Mouse (Mus musculus) CD4-positive naive resting alpha-beta T cell, adult 57 days (primary cell): ENCODE measurements around the gene Zbtb41. TPM values are rescaled to one million over a fixed set of nuclear protein-coding genes. Genes with fewer than 3 reads are reported as not detected.

ENCODE experiments used
- total RNA-seq: library from RNA; stranded (reverse); gene quantifications from one replicate; pipeline ENCODE4 v1.2.4, GENCODE M21; 2023

The Zbtb41 gene
- total RNA-seq, result 25.5 TPM

DNA sequence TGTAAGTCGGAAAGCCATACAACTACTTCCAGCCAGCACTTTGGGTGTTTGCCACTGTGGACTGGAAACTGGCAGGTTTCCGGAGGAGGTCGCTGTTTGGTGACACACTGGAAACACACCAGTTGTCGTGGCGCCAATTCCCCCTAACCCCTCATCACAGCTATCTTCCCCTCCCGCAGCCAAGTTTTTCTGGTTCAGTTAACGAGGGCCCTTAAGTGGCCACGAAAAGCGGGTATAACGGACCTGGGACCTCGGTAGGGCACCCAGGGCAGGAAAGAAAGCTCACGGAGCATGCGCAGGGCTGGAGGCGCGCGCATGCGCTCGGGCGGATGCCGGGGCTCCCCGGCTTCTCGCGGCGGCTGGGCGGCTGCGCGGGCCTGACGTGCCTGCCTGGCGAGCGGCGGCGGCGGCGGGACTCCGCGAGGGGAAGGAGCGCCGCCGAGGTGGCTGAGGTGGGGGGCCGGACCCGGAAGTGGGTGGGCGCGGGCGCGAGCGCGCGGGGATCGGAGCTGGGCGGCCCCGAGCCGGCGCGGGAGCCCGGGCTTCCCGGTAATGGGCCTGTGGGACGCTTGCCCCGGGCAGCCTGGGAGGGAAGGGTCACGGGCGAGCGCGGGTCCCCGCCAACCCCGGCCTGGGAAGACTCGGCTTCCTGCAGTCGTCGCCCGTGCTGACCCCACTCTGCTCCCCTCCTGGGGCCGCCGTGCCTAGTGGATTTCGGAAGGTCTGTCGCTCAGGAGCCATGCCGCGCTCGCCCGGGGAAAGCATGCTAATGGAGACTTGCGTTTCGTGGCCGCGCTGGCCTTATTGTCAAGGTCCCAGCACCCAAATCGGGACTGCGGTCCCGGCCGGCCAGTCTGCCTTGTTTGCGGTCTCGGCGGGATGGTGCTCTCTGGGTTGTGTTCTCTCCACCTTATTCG lies at the start of gene Zbtb41:
TSS of gene Zbtb41 (plus strand) at position 414 of the 917 bp plus-strand sequence.

DNA sequence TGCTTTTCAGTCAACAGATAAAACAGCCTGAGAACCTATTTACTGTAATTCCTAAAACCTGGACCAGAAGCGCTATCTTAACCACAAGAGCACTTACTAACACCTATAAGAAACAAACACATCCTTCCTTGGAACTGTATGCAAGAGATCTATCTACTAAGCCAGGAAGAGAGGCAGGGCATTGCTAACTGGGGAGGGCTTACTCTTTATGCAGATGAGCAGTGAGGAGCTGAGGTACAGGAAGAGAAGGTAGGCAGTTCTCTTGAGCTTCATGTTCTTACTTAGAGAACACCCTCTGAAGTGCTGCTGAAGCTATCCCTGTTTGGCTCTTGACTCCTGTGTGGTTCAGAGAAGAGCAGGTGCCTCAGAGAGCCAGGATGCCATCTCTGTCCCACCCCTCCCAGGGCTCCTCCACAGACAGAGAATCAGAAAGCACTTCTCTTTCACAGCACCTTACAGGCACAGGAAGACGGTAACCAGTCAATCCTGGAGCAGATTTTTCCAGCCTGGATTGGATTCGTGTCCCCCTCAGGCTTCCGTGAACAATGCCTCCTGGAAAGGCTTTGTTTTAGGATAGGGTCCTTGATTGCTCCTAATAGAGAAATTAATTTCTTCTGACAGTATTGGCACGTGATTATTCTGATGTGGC lies 45.3 kb upstream of the Zbtb41 start, which contains the start of gene Crb1:
TSS of gene Crb1 (minus strand) at position 463 of the 649 bp plus-strand sequence.

DNA sequence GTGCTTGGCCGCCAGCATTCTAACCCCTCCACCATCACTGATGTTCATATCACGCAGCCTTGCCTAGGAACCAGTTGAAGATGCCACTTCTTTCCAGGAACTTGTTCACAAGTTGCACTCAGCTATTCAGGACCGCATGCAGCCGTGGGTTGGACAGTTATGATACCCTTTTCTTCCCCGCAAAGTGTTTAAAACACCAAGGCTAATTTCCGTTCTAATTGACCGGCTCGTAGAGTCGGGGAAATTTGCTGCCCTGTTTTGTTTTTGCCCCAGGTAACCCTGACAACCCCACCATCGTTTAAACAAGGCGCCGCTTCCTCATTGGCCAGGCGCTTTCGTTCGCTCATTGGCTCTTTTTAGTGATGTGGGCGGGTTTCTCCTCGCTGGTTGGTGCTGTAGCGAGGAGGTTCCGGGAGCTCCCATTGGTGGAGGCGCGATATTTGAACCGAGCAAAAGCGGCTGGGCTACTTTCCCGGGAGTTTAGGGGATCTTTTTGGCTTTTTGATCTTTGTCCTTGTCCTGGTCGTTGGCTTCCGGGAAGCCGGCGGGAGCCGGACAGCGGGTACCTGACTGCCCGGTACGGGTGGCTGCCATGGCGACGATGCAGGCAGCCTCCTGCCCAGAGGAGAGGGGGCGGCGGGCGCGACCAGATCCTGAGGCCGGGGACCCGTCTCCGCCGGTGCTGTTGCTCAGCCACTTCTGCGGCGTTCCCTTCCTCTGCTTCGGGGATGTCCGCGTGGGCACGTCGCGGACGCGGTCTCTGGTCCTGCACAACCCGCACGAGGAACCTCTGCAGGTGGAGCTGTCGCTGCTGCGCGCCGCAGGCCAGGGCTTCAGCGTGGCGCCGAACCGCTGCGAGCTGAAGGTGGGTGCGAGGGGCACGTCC lies 32.5 kb downstream of the Zbtb41 start, which contains the start of gene Aspm:
TSS of gene Aspm (plus strand) at position 433 of the 886 bp plus-strand sequence.

GRCm38 (mm10) chr1:139501258-139501752 lies 79.2 kb downstream of the Zbtb41 start, which contains the start of gene F13b:
Gene F13b, plus strand, starts transcription at chr1:139501702.

Other genes starting within 250 kb of the Zbtb41 start
- gene Crb1, start 45.2 kb upstream of the Zbtb41 start, total RNA-seq, result not detected
- gene Aspm, start 32.5 kb downstream of the Zbtb41 start, total RNA-seq, result 1.8 TPM
- not detected for gene F13b, start 79.4 kb downstream of the Zbtb41 start, total RNA-seq
- not detected for gene Cfhr1, start 138.0 kb downstream of the Zbtb41 start, total RNA-seq